Mouse (Mus musculus): ENCODE measurements around the gene Slc35b4. TPM values are rescaled to one million over a fixed set of nuclear protein-coding genes. Genes with fewer than 3 reads are reported as not detected.
A peak's percentile ranks its signal among the peaks of the same experiment; 100 is the strongest.

The Slc35b4 gene
- total and polyA plus RNA-seq, 3 experiments: 1.1 to 20.0 (median 16.7) TPM

DNA sequence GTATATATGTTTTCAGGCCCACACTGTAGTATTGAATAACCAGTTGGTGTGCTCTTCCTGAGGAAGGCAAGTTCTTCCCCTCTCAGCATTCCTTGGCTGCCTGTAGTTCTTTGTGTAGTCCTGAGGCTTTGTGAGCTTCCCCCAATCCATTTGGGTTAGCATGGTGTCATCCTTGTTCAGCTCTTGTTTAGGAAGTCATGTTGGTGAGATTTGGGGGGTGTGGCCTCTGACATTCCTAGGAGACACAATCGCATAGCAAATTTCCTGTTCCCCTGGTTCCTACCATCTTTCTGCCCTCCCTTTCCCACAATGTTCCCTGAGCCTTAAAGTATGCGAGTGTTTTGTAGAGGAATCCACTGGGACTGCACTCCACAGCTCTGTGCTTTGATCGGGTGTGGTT is 6.4 kb upstream of the Slc35b4 start:
- no peak for ATAC-seq (ENCODE audit: extremely low read depth, insufficient number of reproducible peaks, low FRiP score, poor library complexity, severe bottlenecking)
- no peaks in the 10 kb centered on the region for H3K9me3 ChIP-seq (replicated peaks)
- no peak for TF ChIP-seq CTCF (IDR thresholded peaks at IDR 0.05; ENCODE audit: low read depth, low read length)
- TF ChIP-seq GATA1 (IDR thresholded peaks at IDR 0.05; ENCODE audit: borderline replicate concordance, low read length): no peak
- TF ChIP-seq TAL1 (conservative IDR thresholded peaks at IDR 0.05; ENCODE audit: low read depth, low read length): no peak
- TF ChIP-seq GATA2 (IDR thresholded peaks at IDR 0.05; ENCODE audit: borderline replicate concordance, low read depth, low read length): no peak
- TF ChIP-seq POLR2AphosphoS5 (IDR thresholded peaks at IDR 0.05; ENCODE audit: insufficient replicate concordance, low read depth, low read length): no peak

GRCm38 (mm10) chr6:34181961-34182360 is 5.0 kb upstream of the Slc35b4 start:
- TF ChIP-seq GATA2 (IDR thresholded peaks at IDR 0.05; ENCODE audit: borderline replicate concordance, low read depth, low read length) (no peak), CTCF (IDR thresholded peaks at IDR 0.05; ENCODE audit: low read depth, low read length) (no peak), POLR2AphosphoS5 (IDR thresholded peaks at IDR 0.05; ENCODE audit: insufficient replicate concordance, low read depth, low read length) (no peak), GATA1 (IDR thresholded peaks at IDR 0.05; ENCODE audit: borderline replicate concordance, low read length) (no peak), TAL1 (conservative IDR thresholded peaks at IDR 0.05; ENCODE audit: low read depth, low read length) (no peak)
- H3K27me3 ChIP-seq (ENCODE audit: insufficient read depth, low read length): peaks cover 11% of the 10 kb centered on the region; the same call in 1 of the 2 replicates
- peaks cover 25% of the 10 kb centered on the region for H3K4me1 ChIP-seq (ENCODE audit: insufficient read depth, low read depth, low read length)
- no peaks in the 10 kb centered on the region for H3K36me3 ChIP-seq (replicated peaks)
- H3K9me3 ChIP-seq (replicated peaks): no peaks in the 10 kb centered on the region
- ATAC-seq (ENCODE audit: extremely low read depth, insufficient number of reproducible peaks, low FRiP score, poor library complexity, severe bottlenecking) (peak; percentile 15; the same call in 1 of the 2 replicates), DNase-seq (ENCODE audit: low spot score) (no peak)
- no peak overlapping the region for H3K4me3 ChIP-seq (ENCODE audit: low read depth, low read length)

More for the DNA sequence above, 6.4 kb upstream of the Slc35b4 start:
- Histone ChIP-seq H3K27me3 (ENCODE audit: insufficient read depth, low read length) (peaks cover 11% of the 10 kb centered on the region; the same call in 1 of the 2 replicates), H3K36me3 (replicated peaks) (no peaks in the 10 kb centered on the region), H3K4me1 (ENCODE audit: insufficient read depth, low read depth, low read length) (peaks cover 16% of the 10 kb centered on the region), H3K4me3 (ENCODE audit: low read depth, low read length) (no peak overlapping the region)
- DNase-seq (ENCODE audit: low spot score): no peak

- TF ChIP-seq TAL1 (conservative IDR thresholded peaks at IDR 0.05; ENCODE audit: low read depth, low read length) (no peak), GATA1 (IDR thresholded peaks at IDR 0.05; ENCODE audit: borderline replicate concordance, low read length) (no peak), POLR2AphosphoS5 (IDR thresholded peaks at IDR 0.05; ENCODE audit: insufficient replicate concordance, low read depth, low read length) (no peak), CTCF (IDR thresholded peaks at IDR 0.05; ENCODE audit: low read depth, low read length) (no peak), GATA2 (IDR thresholded peaks at IDR 0.05; ENCODE audit: borderline replicate concordance, low read depth, low read length) (no peak)
- H3K4me3 ChIP-seq (ENCODE audit: low read depth, low read length): no peak overlapping the region
- no peaks in the 10 kb centered on the region for H3K9me3 ChIP-seq (replicated peaks)
These were observed 3.0 kb upstream of the Slc35b4 start for GRCm38 (mm10) chr6:34179911-34180310.

GRCm38 (mm10) chr6:34179007-34179406 is 2.1 kb upstream of the Slc35b4 start:
- TF ChIP-seq GATA2 (IDR thresholded peaks at IDR 0.05; ENCODE audit: borderline replicate concordance, low read depth, low read length) (no peak), CTCF (IDR thresholded peaks at IDR 0.05; ENCODE audit: low read depth, low read length) (no peak), POLR2AphosphoS5 (IDR thresholded peaks at IDR 0.05; ENCODE audit: insufficient replicate concordance, low read depth, low read length) (no peak), GATA1 (IDR thresholded peaks at IDR 0.05; ENCODE audit: borderline replicate concordance, low read length) (no peak), TAL1 (conservative IDR thresholded peaks at IDR 0.05; ENCODE audit: low read depth, low read length) (no peak)
- no peaks in the 10 kb centered on the region for H3K36me3 ChIP-seq (replicated peaks)
- no peaks in the 10 kb centered on the region for H3K9me3 ChIP-seq (replicated peaks)
- H3K27me3 ChIP-seq (ENCODE audit: insufficient read depth, low read length): peaks cover 11% of the 10 kb centered on the region; the same call in 1 of the 2 replicates
- H3K4me3 ChIP-seq (ENCODE audit: low read depth, low read length): no peak overlapping the region
- ATAC-seq (ENCODE audit: extremely low read depth, insufficient number of reproducible peaks, low FRiP score, poor library complexity, severe bottlenecking) (no peak), DNase-seq (ENCODE audit: low spot score) (no peak)
- peaks cover 40% of the 10 kb centered on the region for H3K4me1 ChIP-seq (ENCODE audit: insufficient read depth, low read depth, low read length)

More at GRCm38 (mm10) chr6:34179911-34180310, 3.0 kb upstream of the Slc35b4 start:
- peaks cover 35% of the 10 kb centered on the region for H3K4me1 ChIP-seq (ENCODE audit: insufficient read depth, low read depth, low read length)
- ATAC-seq (ENCODE audit: extremely low read depth, insufficient number of reproducible peaks, low FRiP score, poor library complexity, severe bottlenecking) (no peak), DNase-seq (ENCODE audit: low spot score) (no peak)
- no peaks in the 10 kb centered on the region for H3K36me3 ChIP-seq (replicated peaks)
- peaks cover 11% of the 10 kb centered on the region; the same call in 1 of the 2 replicates for H3K27me3 ChIP-seq (ENCODE audit: insufficient read depth, low read length)

GRCm38 (mm10) chr6:34176111-34176863 is 624 bp downstream of the Slc35b4 start:
- H3K36me3 ChIP-seq (replicated peaks): peaks cover 24% of the 10 kb centered on the region
- DNase-seq (ENCODE audit: low spot score) (peak; percentile 32), ATAC-seq (ENCODE audit: extremely low read depth, insufficient number of reproducible peaks, low FRiP score, poor library complexity, severe bottlenecking) (no peak)
- peaks cover 11% of the 10 kb centered on the region; the same call in 1 of the 2 replicates for H3K27me3 ChIP-seq (ENCODE audit: insufficient read depth, low read length)
- TF ChIP-seq POLR2AphosphoS5 (IDR thresholded peaks at IDR 0.05; ENCODE audit: insufficient replicate concordance, low read depth, low read length): no peak
- no peak for TF ChIP-seq CTCF (IDR thresholded peaks at IDR 0.05; ENCODE audit: low read depth, low read length)
- no peak for TF ChIP-seq GATA2 (IDR thresholded peaks at IDR 0.05; ENCODE audit: borderline replicate concordance, low read depth, low read length)
- no peak for TF ChIP-seq TAL1 (conservative IDR thresholded peaks at IDR 0.05; ENCODE audit: low read depth, low read length)
- no peaks in the 10 kb centered on the region for H3K9me3 ChIP-seq (replicated peaks)
- peak overlapping the region; percentile 86 for H3K4me3 ChIP-seq (ENCODE audit: low read depth, low read length)
- H3K4me1 ChIP-seq (ENCODE audit: insufficient read depth, low read depth, low read length): peaks cover 29% of the 10 kb centered on the region

DNA sequence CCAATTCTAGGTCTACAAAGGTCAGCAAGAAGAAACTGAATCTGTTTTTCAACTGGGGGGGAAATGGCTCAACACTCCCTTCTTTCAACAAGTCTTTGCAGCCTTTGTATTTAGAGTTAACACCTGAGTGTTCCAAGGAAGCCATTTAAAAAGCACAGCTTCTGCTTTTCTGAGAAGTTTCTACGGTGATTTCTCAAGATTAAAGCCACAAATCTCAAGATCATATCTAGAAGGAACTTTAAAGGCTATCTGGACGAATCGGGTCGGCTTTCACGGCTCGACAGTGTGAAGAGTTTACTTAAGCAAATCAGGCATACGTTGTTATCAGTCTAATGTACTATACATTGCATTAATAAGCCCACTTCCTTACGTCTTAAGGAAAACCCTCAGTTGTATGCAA is 2.2 kb downstream of the Slc35b4 start:
- ATAC-seq (ENCODE audit: extremely low read depth, insufficient number of reproducible peaks, low FRiP score, poor library complexity, severe bottlenecking) (no peak), DNase-seq (ENCODE audit: low spot score) (no peak)
- Histone ChIP-seq H3K4me1 (ENCODE audit: insufficient read depth, low read depth, low read length) (peaks cover 27% of the 10 kb centered on the region), H3K4me3 (ENCODE audit: low read depth, low read length) (no peak overlapping the region), H3K36me3 (replicated peaks) (peaks cover 33% of the 10 kb centered on the region), H3K9me3 (replicated peaks) (no peaks in the 10 kb centered on the region), H3K27me3 (ENCODE audit: insufficient read depth, low read length) (no peaks in the 10 kb centered on the region)
- TF ChIP-seq CTCF (IDR thresholded peaks at IDR 0.05; ENCODE audit: low read depth, low read length) (no peak), GATA1 (IDR thresholded peaks at IDR 0.05; ENCODE audit: borderline replicate concordance, low read length) (no peak), POLR2AphosphoS5 (IDR thresholded peaks at IDR 0.05; ENCODE audit: insufficient replicate concordance, low read depth, low read length) (no peak), GATA2 (IDR thresholded peaks at IDR 0.05; ENCODE audit: borderline replicate concordance, low read depth, low read length) (no peak), TAL1 (conservative IDR thresholded peaks at IDR 0.05; ENCODE audit: low read depth, low read length) (no peak)

Data from G1E (cell line).